Mouse (Mus musculus): ENCODE results near the gene Golga5. TPM values are rescaled to one million over a fixed set of nuclear protein-coding genes. Genes with fewer than 3 reads are reported as not detected.

The Golga5 gene
- polyA plus RNA-seq, 1 experiment from 2014 or later: 35.5 TPM

- ChIA-PET POLR2A (no interaction called here), CTCF (interaction anchor here (2.0 kb wide), 1 partner anchor 32 kb away, joined by 5 read pairs; no protein-coding TSS in a partner anchor)
- TF ChIP-seq CTCF (IDR thresholded peaks at IDR 0.05): no peak
- H3K27me3 ChIP-seq: no peaks in the 10 kb centered on the region
- in situ Hi-C loops (cut with MboI; ENCODE audit: low pct_unique_long_range_greater_than_20kb): no loop called here
- DNase-seq (ENCODE audit: low read depth, low spot score) (no peak), ATAC-seq (no peak)
These were observed 38.7 kb upstream of the Golga5 start for GRCm38 (mm10) chr12:102430228-102430627.

GRCm38 (mm10) chr12:102432238-102432637 lies 36.7 kb upstream of the Golga5 start:
- DNase-seq (ENCODE audit: low read depth, low spot score) (peak; percentile 74), ATAC-seq (peak; percentile 86)
- CTCF ChIA-PET: interaction anchor here (1.0 to 2.0 kb wide), 2 partner anchors 30 to 40 kb away, joined by 3 to 5 read pairs; no protein-coding TSS in a partner anchor
- in situ Hi-C loops (cut with MboI; ENCODE audit: low pct_unique_long_range_greater_than_20kb): no loop called here
- POLR2A ChIA-PET: interaction anchor here (2.0 kb wide), 1 partner anchor 10 kb away, joined by 5 read pairs; no protein-coding TSS in a partner anchor
- no peaks in the 10 kb centered on the region for H3K27me3 ChIP-seq
- TF ChIP-seq CTCF (IDR thresholded peaks at IDR 0.05): no peak

- no peaks in the 10 kb centered on the region for H3K27me3 ChIP-seq
- ATAC-seq (no peak), DNase-seq (ENCODE audit: low read depth, low spot score) (no peak)
- no peak for TF ChIP-seq CTCF (IDR thresholded peaks at IDR 0.05)
- ChIA-PET CTCF (interaction anchor here (0.8 to 1.3 kb wide), 3 partner anchors 12 to 42 kb away, joined by 3 to 4 read pairs (median 4); no protein-coding TSS in a partner anchor), POLR2A (no interaction called here)
- in situ Hi-C loops (cut with MboI; ENCODE audit: low pct_unique_long_range_greater_than_20kb): no loop called here
These were observed 34.8 kb upstream of the Golga5 start for GRCm38 (mm10) chr12:102434107-102434506.

DNA sequence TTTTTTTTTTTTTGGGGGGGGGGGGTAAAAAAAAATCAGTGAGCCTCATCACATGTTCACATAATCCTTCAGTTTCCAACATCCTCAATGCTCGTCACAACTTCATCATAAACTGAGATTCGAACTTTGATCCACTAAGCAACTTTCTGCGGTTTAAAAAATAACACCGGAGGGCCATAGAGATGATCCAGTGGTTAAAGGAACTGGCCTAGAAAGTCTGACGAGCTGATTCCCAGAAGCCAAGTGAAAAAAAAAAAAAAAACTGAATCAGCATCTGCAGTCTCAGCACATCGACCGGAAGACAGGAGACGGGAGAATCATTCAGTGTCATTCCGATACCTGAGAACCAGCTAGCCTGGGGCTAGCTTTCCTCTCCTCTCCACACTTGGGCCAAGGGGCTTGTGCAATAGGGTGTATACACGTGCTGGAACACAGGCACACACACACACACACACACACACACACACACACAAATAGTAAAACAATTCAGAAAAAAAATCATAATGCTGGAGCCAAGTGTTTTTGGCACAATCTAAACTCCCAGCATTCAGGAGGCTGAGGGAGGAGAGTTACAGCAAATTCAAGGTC lies 31.9 kb upstream of the Golga5 start:
- DNase-seq (ENCODE audit: low read depth, low spot score): no peak
- CTCF ChIA-PET: interaction anchor here (1.1 kb wide), 1 partner anchor 44 kb away, joined by 3 read pairs; no protein-coding TSS in a partner anchor
- H3K27me3 ChIP-seq: no peaks in the 10 kb centered on the region
- POLR2A ChIA-PET: no interaction called here
- in situ Hi-C loops (cut with MboI; ENCODE audit: low pct_unique_long_range_greater_than_20kb): no loop called here
- TF ChIP-seq CTCF (IDR thresholded peaks at IDR 0.05): no peak
- ATAC-seq: no peak

- ATAC-seq (no peak), DNase-seq (ENCODE audit: low read depth, low spot score) (no peak)
- TF ChIP-seq CTCF (IDR thresholded peaks at IDR 0.05): no peak
- in situ Hi-C loops (cut with MboI; ENCODE audit: low pct_unique_long_range_greater_than_20kb): no loop called here
- CTCF ChIA-PET: no interaction called here
- POLR2A ChIA-PET: no interaction called here
- no peaks in the 10 kb centered on the region for H3K27me3 ChIP-seq
These were observed 31.0 kb upstream of the Golga5 start for GRCm38 (mm10) chr12:102437952-102438351.

DNA sequence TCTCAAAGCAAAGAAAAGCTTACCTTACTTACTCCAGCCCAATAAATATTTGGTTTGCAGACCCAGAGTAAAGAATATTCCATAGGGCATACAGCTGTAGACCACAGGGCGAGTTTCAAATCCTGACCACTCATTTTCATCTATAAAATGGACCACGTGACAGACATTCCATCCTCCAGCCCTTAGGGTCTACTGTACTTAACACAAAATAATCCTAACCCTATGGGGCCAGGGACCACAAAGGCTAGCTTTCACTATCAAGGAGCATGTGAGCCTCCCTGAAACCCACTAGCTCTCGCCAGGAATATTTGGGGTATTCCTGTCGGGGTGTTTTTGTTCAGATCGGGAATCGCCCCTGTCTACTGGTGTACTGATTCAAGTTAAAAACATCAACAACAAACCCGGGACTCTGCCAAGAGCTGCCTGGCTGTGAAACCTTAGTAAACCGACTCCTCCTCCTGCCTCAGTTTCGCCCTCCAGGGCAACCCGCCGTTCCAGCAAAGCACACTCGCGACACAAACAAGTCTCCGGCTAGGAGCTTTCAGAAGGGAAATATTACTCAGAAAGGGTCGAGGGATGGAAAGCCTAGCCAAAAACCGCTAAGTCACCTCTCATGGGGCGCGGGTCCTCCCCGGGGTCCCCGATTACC lies 29.8 kb upstream of the Golga5 start:
- ChIA-PET POLR2A (interaction anchor here (0.8 to 1.5 kb wide), 6 partner anchors 14 to 47 kb away, joined by 3 to 6 read pairs (median 3); no protein-coding TSS in a partner anchor), CTCF (interaction anchor here (0.9 to 3.0 kb wide), 6 partner anchors 11 to 52 kb away, joined by 3 to 18 read pairs (median 6); no protein-coding TSS in a partner anchor)
- in situ Hi-C loops (cut with MboI; ENCODE audit: low pct_unique_long_range_greater_than_20kb): no loop called here
- no peaks in the 10 kb centered on the region for H3K27me3 ChIP-seq
- ATAC-seq (peak; percentile 28), DNase-seq (ENCODE audit: low read depth, low spot score) (no peak)
- TF ChIP-seq CTCF (IDR thresholded peaks at IDR 0.05): no peak

GRCm38 (mm10) chr12:102439632-102440023 lies 29.3 kb upstream of the Golga5 start, which contains the start of gene Lgmn:
Gene Lgmn, minus strand, starts transcription at chr12:102439813.
- peak; percentile 99 for ATAC-seq
- CTCF ChIA-PET: interaction anchor here (0.9 to 3.0 kb wide), 6 partner anchors 10 to 53 kb away, joined by 3 to 18 read pairs (median 6); no protein-coding TSS in a partner anchor
- POLR2A ChIA-PET: interaction anchor here (0.8 to 1.5 kb wide), 6 partner anchors 13 to 47 kb away, joined by 3 to 6 read pairs (median 3); no protein-coding TSS in a partner anchor
- no peaks in the 10 kb centered on the region for H3K27me3 ChIP-seq
- DNase-seq (ENCODE audit: low read depth, low spot score): peak; percentile 66
- no peak for TF ChIP-seq CTCF (IDR thresholded peaks at IDR 0.05)
- in situ Hi-C loops (cut with MboI; ENCODE audit: low pct_unique_long_range_greater_than_20kb): no loop called here

- no peak for DNase-seq (ENCODE audit: low read depth, low spot score)
- in situ Hi-C loops (cut with MboI; ENCODE audit: low pct_unique_long_range_greater_than_20kb): no loop called here
- POLR2A ChIA-PET: interaction anchor here (1.4 kb wide), 1 partner anchor 10 kb away, joined by 3 read pairs; no protein-coding TSS in a partner anchor
These were observed 28.4 kb upstream of the Golga5 start for GRCm38 (mm10) chr12:102440551-102440950.

GRCm38 (mm10) chr12:102441141-102441540 lies 27.8 kb upstream of the Golga5 start:
- in situ Hi-C loops (cut with MboI; ENCODE audit: low pct_unique_long_range_greater_than_20kb): no loop called here
- ATAC-seq (no peak), DNase-seq (ENCODE audit: low read depth, low spot score) (no peak)
- POLR2A ChIA-PET: interaction anchor here (1.4 kb wide), 1 partner anchor 9 kb away, joined by 3 read pairs; no protein-coding TSS in a partner anchor
- CTCF ChIA-PET: interaction anchor here (3.0 kb wide), 1 partner anchor 9 kb away, joined by 18 read pairs; no protein-coding TSS in a partner anchor
- H3K27me3 ChIP-seq: no peaks in the 10 kb centered on the region
- TF ChIP-seq CTCF (IDR thresholded peaks at IDR 0.05): no peak

More at GRCm38 (mm10) chr12:102440551-102440950, 28.4 kb upstream of the Golga5 start:
- CTCF ChIA-PET: interaction anchor here (1.3 to 3.0 kb wide), 4 partner anchors 10 to 54 kb away, joined by 3 to 18 read pairs (median 6); no protein-coding TSS in a partner anchor
- no peak for ATAC-seq
- H3K27me3 ChIP-seq: no peaks in the 10 kb centered on the region
- TF ChIP-seq CTCF (IDR thresholded peaks at IDR 0.05): no peak

- no peak for ATAC-seq
- ChIA-PET CTCF (interaction anchor here (0.9 kb wide), 1 partner anchor 51 kb away, joined by 3 read pairs; no protein-coding TSS in a partner anchor), POLR2A (no interaction called here)
- no peak for DNase-seq (ENCODE audit: low read depth, low spot score)
- in situ Hi-C loops (cut with MboI; ENCODE audit: low pct_unique_long_range_greater_than_20kb): no loop called here
- H3K27me3 ChIP-seq: no peaks in the 10 kb centered on the region
- no peak for TF ChIP-seq CTCF (IDR thresholded peaks at IDR 0.05)
These were observed 26.3 kb upstream of the Golga5 start for GRCm38 (mm10) chr12:102442639-102443038.

All from Patski (cell line).